Mouse (Mus musculus): ENCODE measurements around the gene Foxo3.

DNA sequence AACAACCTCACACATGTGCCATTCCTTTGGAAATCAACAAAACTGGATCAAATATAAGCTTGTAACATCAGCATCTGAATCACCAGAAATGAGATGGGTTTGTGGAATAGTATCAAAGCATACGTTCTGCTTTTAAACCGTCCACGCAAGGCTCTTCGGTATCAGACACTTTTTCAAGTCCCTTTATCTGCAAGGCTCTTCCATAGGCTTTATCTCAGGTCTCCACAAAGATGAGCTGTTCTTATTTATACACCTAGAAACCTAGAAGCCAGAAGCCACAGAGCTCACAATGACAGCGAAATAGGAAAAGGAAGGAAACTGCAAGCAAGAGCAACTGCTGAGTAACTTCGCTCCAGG is 3.2 kb downstream of the Foxo3 start:
- TF ChIP-seq POLR2A (IDR thresholded peaks at IDR 0.05; ENCODE audit: borderline replicate concordance, extremely low read depth, low read depth, low read length) = no peak
- TF ChIP-seq CTCF (IDR thresholded peaks at IDR 0.05; ENCODE audit: insufficient read depth, low read length) = no peak

Measured in lung, adult 2 months (tissue).